Mouse (Mus musculus): ENCODE results near the gene Galnt6.

- TF ChIP-seq CTCF (conservative IDR thresholded peaks at IDR 0.05; ENCODE audit: low read length) (no peak), NANOG (IDR thresholded peaks at IDR 0.05; ENCODE audit: borderline replicate concordance, low read length) (no peak), POU5F1 (IDR thresholded peaks at IDR 0.05; ENCODE audit: borderline replicate concordance, low read length) (no peak)
Measured at GRCm38 (mm10) chr15:100743238-100743637, 14.1 kb upstream of the Galnt6 start.
